Mouse (Mus musculus) brain, embryonic 14.5 days (tissue): Measurements from ENCODE around the gene Dcakd.

Experiments used
- CTCF ChIP-seq: fragments of 200-500 bp; IDR thresholded peaks from 2 replicates; pipeline ENCODE4 v1.5.1; 2012; ENCODE audit warnings: inconsistent platforms, mild to moderate bottlenecking, moderate library complexity, borderline replicate concordance; ENCODE audit not compliant: insufficient read depth, insufficient read length; ENCODE audit errors: extremely low read depth
- POLR2A ChIP-seq: fragments of 200-500 bp; IDR thresholded peaks from 2 replicates; pipeline ENCODE4 v1.6.1; 2012; ENCODE audit warnings: mild to moderate bottlenecking, inconsistent platforms, borderline replicate concordance; ENCODE audit not compliant: poor library complexity, insufficient read depth, insufficient read length, severe bottlenecking; ENCODE audit errors: extremely low read depth

DNA sequence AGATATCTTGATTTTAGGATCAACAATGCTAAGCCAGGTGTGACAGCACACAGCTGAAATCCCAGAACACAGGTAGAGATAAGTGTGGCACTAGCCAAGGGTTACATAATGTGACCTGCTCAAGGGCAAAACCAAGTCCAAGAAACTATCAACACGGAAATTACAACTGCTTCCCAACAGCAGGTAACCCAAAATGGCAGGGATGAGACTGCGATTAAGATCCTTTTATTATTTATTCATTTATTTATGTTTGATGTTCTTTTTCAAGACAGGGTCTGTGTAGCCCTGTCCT, 17.0 kb downstream of the Dcakd start:
- no peak for TF ChIP-seq POLR2A
- TF ChIP-seq CTCF = no peak
